ENCODE assay signal across 7 mouse cellular contexts in genomic region chr10:37397271-37397991, GRCm38 (mm10).
DNase-seq lines count a peak whose midpoint lies in the region; ATAC-seq and TF ChIP-seq lines count a peak whose summit lies in the region.

No protein-coding gene starts in this region.

- H3K27ac ChIP-seq in bone marrow, adult 2 months (ENCODE audit: control insufficient read depth, insufficient read depth, low read depth, low read length, poor library complexity) = peak overlapping the region; percentile 71
- H3K27ac ChIP-seq in intestine, postnatal 0 days (ENCODE audit: low read depth, low read length) = no peak overlapping the region
- H3K27ac ChIP-seq in limb, embryonic 15.5 days = peak overlapping the region; percentile 67
- peak overlapping the region; percentile 47 for H3K27ac ChIP-seq in midbrain, embryonic 16.5 days (ENCODE audit: low read length)

- 30% methylated on average over 18 of the region's 18 CpGs for WGBS in bone marrow, adult 2 months
- 7% methylated on average over 18 of the region's 18 CpGs for WGBS in intestine, postnatal 0 days
- 4% methylated on average over 18 of the region's 18 CpGs for WGBS in limb, embryonic 15.5 days
- WGBS in midbrain, embryonic 16.5 days = 2% methylated on average over 18 of the region's 18 CpGs

- TF ChIP-seq CTCF in bone marrow, adult 2 months (IDR thresholded peaks at IDR 0.05; ENCODE audit: control insufficient read depth, insufficient read depth, low read length) = no peak
- no peak for TF ChIP-seq CTCF in intestine, postnatal 0 days (IDR thresholded peaks at IDR 0.05; ENCODE audit: low read depth)

- peak overlapping the region; percentile 13 for H3K4me3 ChIP-seq in bone marrow, adult 2 months (replicated peaks; ENCODE audit: control insufficient read depth, low read depth, low read length)
- H3K4me3 ChIP-seq in intestine, postnatal 0 days (ENCODE audit: low read depth, low read length) = peak overlapping the region; percentile 28
- H3K4me3 ChIP-seq in limb, embryonic 15.5 days = peak overlapping the region; percentile 32
- peak overlapping the region; percentile 40 for H3K4me3 ChIP-seq in midbrain, embryonic 16.5 days (ENCODE audit: low read depth, low read length)

- no peaks in the 10 kb centered on the region; the same call in none of the 2 replicates for H3K4me1 ChIP-seq in bone marrow, adult 2 months (ENCODE audit: control insufficient read depth, insufficient read depth, low read length)
- 0 out of 2 replicates have a peak, but pooled peaks cover 5% of the 10 kb centered on the region for H3K4me1 ChIP-seq in intestine, postnatal 0 days (replicated peaks; ENCODE audit: control insufficient read depth, insufficient read depth, low read length)
- H3K4me1 ChIP-seq in limb, embryonic 15.5 days = peaks cover 16% of the 10 kb centered on the region
- 0 out of 2 replicates have a peak, but pooled peaks cover 2% of the 10 kb centered on the region for H3K4me1 ChIP-seq in midbrain, embryonic 16.5 days (ENCODE audit: control insufficient read depth, insufficient read depth, low read length)

- ATAC-seq in intestine, postnatal 0 days = peak; percentile 69
- ATAC-seq in limb, embryonic 15.5 days (ENCODE audit: insufficient number of reproducible peaks, low FRiP score, low TSS enrichment, low read depth) = peak; percentile 61; the same call in 1 of the 2 replicates
- ATAC-seq in midbrain, embryonic 16.5 days = peak; percentile 95

- TF ChIP-seq POLR2A in bone marrow, adult 2 months (IDR thresholded peaks at IDR 0.05; ENCODE audit: borderline replicate concordance, control insufficient read depth, low read depth, low read length) = no peak

- peak overlapping the region; percentile 76 for H3K4me2 ChIP-seq in intestine, postnatal 0 days (replicated peaks; ENCODE audit: low read depth)
- H3K4me2 ChIP-seq in limb, embryonic 15.5 days = peak overlapping the region; percentile 60
- peak overlapping the region; percentile 65 for H3K4me2 ChIP-seq in midbrain, embryonic 16.5 days (ENCODE audit: low read length)

- no peaks in the 10 kb centered on the region for H3K27me3 ChIP-seq in intestine, postnatal 0 days (replicated peaks; ENCODE audit: control insufficient read depth, insufficient read depth, low read length)
- H3K27me3 ChIP-seq in limb, embryonic 15.5 days = no peaks in the 10 kb centered on the region
- no peaks in the 10 kb centered on the region for H3K27me3 ChIP-seq in midbrain, embryonic 16.5 days (ENCODE audit: control insufficient read depth, insufficient read depth, low read depth, low read length)
- no peaks in the 10 kb centered on the region for H3K27me3 ChIP-seq in splenic B cell, adult 2 months (ENCODE audit: control insufficient read depth, insufficient read depth, low read length, poor library complexity, severe bottlenecking)

- H3K9ac ChIP-seq in intestine, postnatal 0 days (ENCODE audit: low read depth, low read length) = 0 out of 2 replicates have a peak overlapping the region, but pooled peaks have one; percentile 18
- no peak overlapping the region for H3K9ac ChIP-seq in limb, embryonic 15.5 days
- H3K9ac ChIP-seq in midbrain, embryonic 16.5 days (ENCODE audit: low read depth, low read length) = peak overlapping the region; percentile 50

- no peaks in the 10 kb centered on the region for H3K36me3 ChIP-seq in intestine, postnatal 0 days (ENCODE audit: control insufficient read depth, insufficient read depth)
- H3K36me3 ChIP-seq in limb, embryonic 15.5 days = no peaks in the 10 kb centered on the region
- no peaks in the 10 kb centered on the region for H3K36me3 ChIP-seq in midbrain, embryonic 16.5 days (ENCODE audit: control insufficient read depth, insufficient read depth, low read length)
- H3K36me3 ChIP-seq in splenic B cell, adult 2 months (ENCODE audit: control insufficient read depth, insufficient read depth, low read length, poor library complexity, severe bottlenecking) = no peaks in the 10 kb centered on the region

- no peaks in the 10 kb centered on the region for H3K9me3 ChIP-seq in intestine, postnatal 0 days (ENCODE audit: control insufficient read depth)
- no peaks in the 10 kb centered on the region for H3K9me3 ChIP-seq in limb, embryonic 15.5 days
- no peaks in the 10 kb centered on the region for H3K9me3 ChIP-seq in midbrain, embryonic 16.5 days (replicated peaks; ENCODE audit: control insufficient read depth, low read length, poor library complexity, severe bottlenecking)

- DNase-seq in embryo, embryonic 11 days = peak; percentile 88
- DNase-seq in heart, adult 11 months = peak; percentile 98
- peak; percentile 42 for DNase-seq in splenic B cell, adult 2 months (ENCODE audit: low read depth, low spot score)

Comparison
In these comparisons a context has a peak if more than half of its experiments do, and no peak if none do; other contexts are left out.
1. DNase-seq: peak in every context shown above with its lines; median percentile 98 in heart, adult 11 months; 88 in embryo, embryonic 11 days; 42 in splenic B cell, adult 2 months.